Mouse (Mus musculus): Measurements from ENCODE around the gene Stk17b.
"Not testable (repeated sequence)": the region's sequence is repeated elsewhere in the genome, so short reads cannot be mapped to it uniquely, and the experiment has no call there.

Gene Stk17b

GRCm38 (mm10) chr1:53728489-53729225 lies 56.4 kb downstream of the Stk17b start:
- DNase-seq (ENCODE audit: low spot score in 2 of 2) = no peak

DNA sequence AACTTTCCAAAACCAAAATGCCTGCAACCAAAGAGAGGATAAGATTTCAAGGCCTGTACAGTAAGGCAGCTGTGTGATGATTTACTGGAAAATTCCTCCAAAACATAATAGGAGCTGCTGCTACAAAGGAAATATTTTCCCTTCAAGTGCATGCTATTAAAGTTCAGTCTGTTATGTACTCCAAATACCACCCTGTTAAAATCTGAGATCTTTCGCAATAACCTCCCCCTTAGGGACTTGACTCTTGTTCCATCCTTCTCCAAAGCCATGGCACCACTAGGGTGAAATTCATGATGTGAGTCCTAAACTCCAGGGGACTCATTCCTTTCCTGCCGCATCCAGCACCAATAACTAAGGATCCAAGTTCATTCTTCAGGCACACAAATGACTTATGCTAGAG lies 58.1 kb downstream of the Stk17b start:
- no peak for DNase-seq (ENCODE audit: low spot score in 2 of 2)

GRCm38 (mm10) chr1:53721353-53721752 lies 63.7 kb downstream of the Stk17b start:
- DNase-seq (ENCODE audit: low spot score in 2 of 2) = no peak

DNA sequence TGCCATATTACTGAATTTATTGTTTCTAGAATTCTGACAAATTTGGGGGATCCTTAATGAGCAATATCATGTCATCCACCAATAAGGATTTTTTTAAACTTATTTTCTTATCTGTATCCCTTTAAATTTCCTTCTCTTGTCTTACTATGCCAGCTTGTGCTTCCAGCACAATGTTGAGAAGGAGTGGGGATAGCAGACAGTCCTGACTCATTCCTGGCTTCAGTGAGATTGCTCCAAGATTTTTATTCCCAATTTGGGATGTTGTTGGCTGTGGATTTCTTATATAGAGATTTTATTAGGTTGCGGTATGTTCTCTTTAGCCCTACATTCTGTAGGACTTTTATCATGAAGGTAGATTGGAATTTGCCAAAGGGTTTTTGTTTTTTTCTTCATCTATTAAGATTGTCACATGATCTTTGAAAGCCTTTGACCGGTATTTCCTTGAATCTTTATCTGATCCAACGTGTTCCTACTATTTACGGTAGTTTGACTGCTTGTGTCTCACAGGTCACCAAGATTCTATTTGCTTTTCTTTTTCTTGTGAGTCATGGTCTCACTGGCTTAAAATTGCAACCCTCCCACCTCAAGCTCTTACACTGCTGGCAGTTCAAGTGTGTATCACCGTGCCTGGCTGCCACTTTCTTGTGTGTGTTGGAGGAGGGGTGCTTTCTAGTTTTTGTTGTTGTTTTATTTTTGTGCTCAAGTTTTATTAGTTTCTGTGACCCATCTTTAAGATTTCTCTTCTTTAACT lies 64.2 kb downstream of the Stk17b start:
- DNase-seq (ENCODE audit: low spot score in 2 of 2) = no peak

GRCm38 (mm10) chr1:53715966-53716515 lies 69.0 kb downstream of the Stk17b start:
- no peak for DNase-seq (ENCODE audit: low spot score in 2 of 2)

- no peak for DNase-seq (ENCODE audit: low spot score in 2 of 2)
These were observed 69.6 kb downstream of the Stk17b start for GRCm38 (mm10) chr1:53715446-53715845.

- DNase-seq (ENCODE audit: low spot score in 2 of 2) = not testable (repeated sequence)
These were observed 71.6 kb downstream of the Stk17b start for GRCm38 (mm10) chr1:53713383-53713782.

- DNase-seq (ENCODE audit: low spot score in 2 of 2) = no peak
These were observed 74.0 kb downstream of the Stk17b start for GRCm38 (mm10) chr1:53711069-53711468.

DNA sequence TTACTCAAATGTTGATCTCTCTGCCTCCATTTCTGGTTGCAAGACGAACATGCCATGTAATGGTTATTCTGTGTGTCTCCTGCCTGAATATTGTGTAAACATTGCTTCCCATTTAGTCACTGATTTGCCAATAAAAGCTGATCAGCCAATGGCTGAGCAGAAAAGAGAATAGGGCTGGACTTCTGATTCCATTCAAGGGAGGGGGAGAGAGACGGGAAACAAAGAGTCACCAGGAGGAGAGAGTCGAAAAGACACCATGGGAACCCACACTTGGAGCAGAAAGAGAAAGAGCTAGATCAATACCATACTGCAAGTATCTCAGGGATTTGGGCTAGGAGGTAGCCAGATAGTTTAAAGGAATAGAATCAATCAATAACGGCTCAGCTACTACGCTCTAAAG lies 75.4 kb downstream of the Stk17b start:
- not testable (repeated sequence) for DNase-seq (ENCODE audit: low spot score in 2 of 2)

- peak in 1 of 2 experiments; percentile 20 for DNase-seq (ENCODE audit: low spot score in 2 of 2)
These were observed 78.3 kb downstream of the Stk17b start, which contains the start of gene Dnah7a for GRCm38 (mm10) chr1:53706431-53707361. TSS of gene Dnah7a (minus strand) at chr1:53706784.
